Mouse (Mus musculus) heart, embryonic 12.5 days (tissue): ENCODE results near the gene St3gal3. TPM values are rescaled to one million over a fixed set of nuclear protein-coding genes. Genes with fewer than 3 reads are reported as not detected.

ENCODE experiments used
- ATAC-seq: fragments of 200-750 bp; cut with Nextera tagmentation; 2 replicates; pipeline ENCODE4 v1.8.0; 2017; ENCODE audit warnings: moderate TSS enrichment, moderate library complexity; ENCODE audit not compliant: insufficient number of reproducible peaks, low FRiP score
- H3K27ac ChIP-seq: fragments of 300-500 bp; sonication (generic); 2 replicates; pipeline ENCODE4 v1.5.1; 2016; ENCODE audit warnings: mild to moderate bottlenecking, moderate library complexity; ENCODE audit not compliant: poor library complexity, severe bottlenecking
- H3K27me3 ChIP-seq: fragments of 300-500 bp; sonication (generic); replicated peaks from 2 replicates; pipeline ENCODE4 v1.6.1; 2016; ENCODE audit warnings: mild to moderate bottlenecking, moderate library complexity
- H3K36me3 ChIP-seq: fragments of 300-500 bp; sonication (generic); 2 replicates; pipeline ENCODE4 v1.6.1; 2016; ENCODE audit warnings: mild to moderate bottlenecking, moderate library complexity
- H3K4me1 ChIP-seq: fragments of 300-500 bp; sonication (generic); replicated peaks from 2 replicates; pipeline ENCODE4 v1.6.1; 2016; ENCODE audit warnings: mild to moderate bottlenecking
- H3K4me2 ChIP-seq: fragments of 300-500 bp; sonication (generic); 2 replicates; pipeline ENCODE4 v1.6.1; 2016; ENCODE audit warnings: mild to moderate bottlenecking, moderate library complexity
- H3K4me3 ChIP-seq: fragments of 300-500 bp; sonication (generic); 2 replicates; pipeline ENCODE4 v1.5.1; 2016; ENCODE audit warnings: mild to moderate bottlenecking
- H3K9ac ChIP-seq: fragments of 300-500 bp; sonication (generic); 2 replicates; pipeline ENCODE4 v1.6.1; 2016; ENCODE audit warnings: mild to moderate bottlenecking, moderate library complexity
- H3K9me3 ChIP-seq: fragments of 300-500 bp; sonication (generic); replicated peaks from 2 replicates; pipeline ENCODE4 v1.6.1; 2016; ENCODE audit warnings: mild to moderate bottlenecking, moderate library complexity
- WGBS: fragments of 180-500 bp; shearing (Covaris S2); methylation state at CpG from one replicate; pipeline ENCODE4 v1.1.7; 2016; 5-methylcytosine and 5-hydroxymethylcytosine counted together
- polyA plus RNA-seq: library from polyadenylated mRNA; unstranded; fragments of >200 nt; fragmentation: Nextera tagmentation; extraction: Ambion mirVana; gene quantifications from 2 replicates; pipeline ENCODE4 v1.2.1, GENCODE M21; 2016

Gene St3gal3
- polyA plus RNA-seq, 1 experiment from 2014 or later = 7.4 TPM

DNA sequence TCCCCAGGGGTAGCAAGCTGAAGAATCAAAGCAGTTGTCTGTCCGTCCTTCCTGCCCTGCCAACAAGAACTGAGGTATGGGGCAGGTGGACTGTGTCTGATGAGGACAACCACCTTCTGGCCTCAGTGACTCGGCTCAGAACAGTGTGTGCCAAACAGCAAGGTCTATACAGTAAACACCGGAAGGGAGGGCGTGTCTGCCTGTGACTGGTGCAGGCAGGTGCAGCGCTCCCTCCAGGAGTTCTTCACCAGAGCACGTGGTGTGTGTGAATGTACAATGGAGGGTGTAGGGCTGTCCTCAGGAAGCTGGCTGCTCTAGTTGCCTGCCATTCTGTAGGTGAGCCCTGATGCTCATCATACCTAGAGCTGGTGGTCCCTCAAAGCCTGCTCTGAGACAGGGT lies 80.8 kb downstream of the St3gal3 start:
- Histone ChIP-seq H3K27me3 (no peaks in the 10 kb centered on the region), H3K27ac (no peak overlapping the region), H3K4me3 (no peak overlapping the region), H3K4me2 (no peak overlapping the region), H3K9me3 (no peaks in the 10 kb centered on the region), H3K9ac (no peak overlapping the region), H3K36me3 (no peaks in the 10 kb centered on the region), H3K4me1 (peaks cover 31% of the 10 kb centered on the region)
- 84% methylated on average over 6 of the region's 6 CpGs for WGBS
- no peak for ATAC-seq

DNA sequence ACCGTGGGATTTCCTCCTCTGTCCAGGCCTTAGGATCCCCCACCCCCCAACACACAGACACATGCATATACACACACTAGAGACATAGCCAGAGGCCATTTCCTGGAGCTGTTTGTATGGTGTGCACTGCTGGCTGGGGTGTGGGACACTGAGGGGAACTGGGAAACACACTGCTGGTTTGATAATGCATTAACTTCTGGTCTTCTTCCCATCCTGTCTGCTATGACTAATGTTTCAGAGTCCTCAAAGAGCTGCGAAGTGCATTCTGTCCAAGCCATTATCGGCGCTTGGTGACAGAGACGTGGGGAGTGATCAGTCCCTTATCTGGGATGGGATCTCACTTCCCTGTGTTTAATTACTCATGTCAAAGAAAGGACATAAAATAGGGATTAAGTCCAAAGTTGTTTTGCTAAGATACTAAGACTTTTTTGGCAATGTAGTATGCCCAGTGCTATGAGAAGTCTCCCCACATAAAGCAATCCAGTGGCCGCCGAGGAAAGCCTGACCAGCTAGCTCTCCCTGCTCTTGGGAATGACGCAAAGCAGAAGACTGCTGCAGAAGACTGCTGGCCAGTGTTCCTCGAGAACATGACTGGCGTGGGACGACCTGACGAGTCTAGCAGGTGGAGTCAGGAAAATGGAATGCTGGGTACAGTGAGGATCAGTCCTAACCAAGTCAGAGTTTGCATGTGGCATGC lies 85.0 kb downstream of the St3gal3 start:
- Histone ChIP-seq H3K4me1 (peaks cover 16% of the 10 kb centered on the region), H3K27ac (peak overlapping the region; percentile 61), H3K9ac (no peak overlapping the region), H3K27me3 (no peaks in the 10 kb centered on the region), H3K4me3 (no peak overlapping the region), H3K36me3 (no peaks in the 10 kb centered on the region), H3K9me3 (no peaks in the 10 kb centered on the region), H3K4me2 (no peak overlapping the region)
- WGBS = 29% methylated on average over 12 of the region's 12 CpGs
- peak; percentile 73 for ATAC-seq

DNA sequence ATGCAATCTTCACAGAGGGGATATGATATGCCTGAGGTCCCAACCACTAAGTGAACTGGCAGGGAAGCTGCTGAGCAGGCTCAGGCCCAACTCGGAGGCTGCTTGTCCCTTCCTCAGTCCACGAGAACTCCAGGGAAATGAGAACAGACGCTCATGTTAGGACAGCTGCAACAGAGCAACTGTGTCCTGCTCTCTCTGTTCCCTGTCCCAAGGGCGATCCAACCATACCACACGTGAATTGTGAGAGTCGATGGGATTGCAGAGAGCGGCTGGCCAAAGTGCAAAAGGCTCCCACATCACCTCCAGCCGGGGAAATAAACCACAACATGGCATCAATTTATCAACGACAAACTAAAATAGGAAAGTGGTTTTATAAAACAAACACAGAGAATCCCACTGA lies 90.2 kb downstream of the St3gal3 start:
- Histone ChIP-seq H3K4me1 (peaks cover 22% of the 10 kb centered on the region), H3K27me3 (no peaks in the 10 kb centered on the region), H3K36me3 (no peaks in the 10 kb centered on the region), H3K27ac (no peak overlapping the region), H3K4me2 (no peak overlapping the region), H3K9ac (no peak overlapping the region), H3K4me3 (no peak overlapping the region), H3K9me3 (no peaks in the 10 kb centered on the region)
- WGBS = 70% methylated on average over 9 of the region's 9 CpGs
- no peak for ATAC-seq

DNA sequence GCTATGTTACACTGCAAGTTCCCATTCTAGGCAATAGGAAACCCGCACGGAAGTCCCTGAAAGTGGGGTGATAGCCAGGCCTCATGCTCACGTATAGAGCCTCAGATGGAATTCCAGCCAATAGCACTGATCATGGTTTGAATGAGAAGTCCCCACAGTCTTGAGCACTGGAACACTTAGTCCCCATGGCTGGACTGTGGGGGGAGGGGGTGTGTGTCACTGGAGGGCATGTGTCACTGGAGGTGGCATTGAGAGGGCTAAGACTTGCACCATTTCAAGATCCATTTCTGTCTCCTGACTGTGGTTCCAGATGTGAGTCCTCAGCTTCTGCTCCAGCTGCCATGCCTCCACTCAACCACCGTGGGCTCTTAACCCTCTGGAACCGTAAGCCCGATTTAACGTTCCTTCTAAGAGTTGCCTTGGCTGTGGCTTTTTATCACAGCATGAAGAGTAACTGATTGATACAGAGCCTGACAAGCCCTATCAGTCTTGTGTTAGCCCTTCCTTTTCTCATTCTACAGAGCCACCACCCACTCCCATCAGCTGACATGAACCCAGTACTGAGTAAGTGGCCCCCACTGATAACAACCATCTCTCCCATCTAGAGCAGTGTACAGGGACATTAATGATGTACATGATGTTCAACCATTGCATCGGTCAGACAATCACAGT lies 91.2 kb downstream of the St3gal3 start:
- Histone ChIP-seq H3K9ac (no peak overlapping the region), H3K4me2 (no peak overlapping the region), H3K4me3 (no peak overlapping the region), H3K4me1 (peaks cover 15% of the 10 kb centered on the region), H3K36me3 (no peaks in the 10 kb centered on the region), H3K27me3 (no peaks in the 10 kb centered on the region), H3K9me3 (no peaks in the 10 kb centered on the region), H3K27ac (0 out of 2 replicates have a peak overlapping the region, but pooled peaks have one; percentile 14)
- no peak; the same call in 1 of the 2 replicates for ATAC-seq
- 78% methylated on average over 8 of the region's 8 CpGs for WGBS

DNA sequence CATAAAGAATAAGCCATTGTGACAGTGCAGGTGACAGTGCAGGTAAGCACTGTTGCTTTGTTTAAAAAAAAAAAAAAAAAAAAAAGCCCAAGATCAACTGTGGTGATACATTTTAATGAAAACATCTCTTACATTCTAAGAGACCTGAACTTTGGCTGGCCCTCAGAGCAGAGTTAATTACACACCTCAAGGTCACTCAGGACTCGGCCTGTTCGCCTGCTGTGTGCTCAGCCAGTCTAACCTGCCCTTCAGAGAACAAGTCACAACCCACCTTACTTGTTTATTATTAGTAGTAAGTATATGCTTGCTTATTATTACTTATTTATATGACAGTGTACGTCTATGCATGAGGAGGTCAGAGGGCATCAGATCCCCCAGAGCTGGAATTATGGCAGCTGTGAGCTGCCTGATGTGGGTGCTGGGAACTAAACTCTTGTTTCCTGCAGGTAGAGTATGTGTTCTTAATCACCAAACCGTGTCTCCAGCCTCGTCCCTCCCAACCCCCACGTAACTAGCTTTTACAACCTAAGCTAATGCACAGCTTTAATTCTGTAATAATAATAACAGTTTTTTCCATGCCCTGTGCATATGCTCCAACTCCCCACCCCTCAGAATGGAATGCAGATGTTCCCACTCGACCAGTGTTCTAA lies 91.9 kb downstream of the St3gal3 start:
- Histone ChIP-seq H3K9ac (no peak overlapping the region), H3K4me3 (no peak overlapping the region), H3K9me3 (no peaks in the 10 kb centered on the region), H3K27ac (0 out of 2 replicates have a peak overlapping the region, but pooled peaks have one; percentile 14), H3K27me3 (no peaks in the 10 kb centered on the region), H3K4me2 (no peak overlapping the region), H3K36me3 (no peaks in the 10 kb centered on the region), H3K4me1 (peaks cover 15% of the 10 kb centered on the region)
- no peak for ATAC-seq
- 71% methylated on average over 7 of the region's 7 CpGs for WGBS

DNA sequence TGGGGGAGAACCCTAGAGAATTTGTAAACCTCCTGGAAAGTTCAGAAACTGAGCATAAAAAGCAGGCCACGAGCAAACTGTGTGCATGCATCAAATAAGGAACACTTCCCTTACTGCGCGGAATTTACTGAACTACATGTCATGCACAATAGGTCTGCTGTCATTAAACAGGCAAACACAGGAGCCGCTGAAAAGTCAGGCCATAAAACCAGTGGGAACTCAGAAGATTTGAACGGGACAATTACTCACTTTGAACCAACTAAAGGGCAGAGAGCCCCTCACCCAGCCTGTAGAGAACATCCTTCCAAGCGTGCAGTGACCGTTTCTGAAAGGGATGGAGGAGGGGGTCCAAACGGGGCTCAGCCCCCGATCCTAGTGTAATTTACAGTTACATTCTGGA lies 93.6 kb downstream of the St3gal3 start:
- ATAC-seq = no peak
- H3K9ac ChIP-seq = no peak overlapping the region
- H3K27ac ChIP-seq = no peak overlapping the region
- no peaks in the 10 kb centered on the region for H3K27me3 ChIP-seq
- H3K36me3 ChIP-seq = no peaks in the 10 kb centered on the region
- no peak overlapping the region for H3K4me2 ChIP-seq
- 83% methylated on average over 9 of the region's 9 CpGs for WGBS
- H3K9me3 ChIP-seq = no peaks in the 10 kb centered on the region
- H3K4me1 ChIP-seq = peaks cover 15% of the 10 kb centered on the region
- H3K4me3 ChIP-seq = no peak overlapping the region

DNA sequence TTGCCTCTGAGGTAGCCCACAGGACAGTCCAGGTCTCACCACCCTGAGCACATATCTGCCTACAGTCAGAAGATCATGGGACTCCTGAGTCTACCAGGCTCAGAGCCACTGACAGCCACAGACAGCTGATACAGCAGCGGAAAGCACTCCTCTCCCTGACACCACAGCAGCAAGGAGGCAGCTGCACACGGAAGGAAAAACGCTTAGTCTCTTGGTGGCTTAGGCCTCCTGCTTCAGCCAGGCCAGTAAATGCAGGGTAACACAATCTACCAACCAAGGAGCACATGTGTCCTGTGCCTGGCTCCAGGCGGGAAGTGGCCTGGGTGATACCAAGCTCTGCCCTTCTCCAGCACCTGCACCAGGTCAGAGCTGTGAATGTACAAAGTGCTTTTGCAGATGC lies 94.1 kb downstream of the St3gal3 start:
- Histone ChIP-seq H3K27me3 (no peaks in the 10 kb centered on the region), H3K4me1 (peaks cover 15% of the 10 kb centered on the region), H3K9me3 (no peaks in the 10 kb centered on the region), H3K4me3 (no peak overlapping the region), H3K27ac (no peak overlapping the region), H3K36me3 (peaks cover 3% of the 10 kb centered on the region; the same call in 1 of the 2 replicates), H3K9ac (no peak overlapping the region), H3K4me2 (no peak overlapping the region)
- ATAC-seq = no peak
- WGBS = 47% methylated on average over 4 of the region's 4 CpGs

DNA sequence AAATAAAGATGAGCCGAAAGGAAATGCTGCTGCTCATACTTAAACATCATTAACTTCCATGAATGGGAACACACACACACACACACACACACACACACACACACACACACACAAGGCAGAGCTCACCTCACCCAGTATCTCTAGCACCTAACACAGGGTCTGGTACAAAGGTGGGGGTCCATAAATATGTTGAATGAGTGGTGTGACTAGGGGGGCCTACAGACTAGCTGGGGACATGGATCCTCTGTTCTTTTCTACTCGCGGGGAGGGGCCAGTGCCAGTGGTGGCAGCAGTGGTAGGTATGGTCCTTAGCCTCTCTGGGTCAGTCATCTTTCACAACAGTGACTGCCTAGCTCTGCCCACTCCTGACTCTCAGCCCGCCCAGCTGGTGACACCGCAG lies 94.8 kb downstream of the St3gal3 start:
- 95% methylated on average over 5 of the region's 5 CpGs for WGBS
- Histone ChIP-seq H3K27ac (no peak overlapping the region), H3K9me3 (no peaks in the 10 kb centered on the region), H3K9ac (no peak overlapping the region), H3K4me3 (no peak overlapping the region), H3K4me1 (peaks cover 15% of the 10 kb centered on the region), H3K4me2 (no peak overlapping the region), H3K36me3 (peaks cover 3% of the 10 kb centered on the region; the same call in 1 of the 2 replicates), H3K27me3 (no peaks in the 10 kb centered on the region)
- no peak for ATAC-seq

DNA sequence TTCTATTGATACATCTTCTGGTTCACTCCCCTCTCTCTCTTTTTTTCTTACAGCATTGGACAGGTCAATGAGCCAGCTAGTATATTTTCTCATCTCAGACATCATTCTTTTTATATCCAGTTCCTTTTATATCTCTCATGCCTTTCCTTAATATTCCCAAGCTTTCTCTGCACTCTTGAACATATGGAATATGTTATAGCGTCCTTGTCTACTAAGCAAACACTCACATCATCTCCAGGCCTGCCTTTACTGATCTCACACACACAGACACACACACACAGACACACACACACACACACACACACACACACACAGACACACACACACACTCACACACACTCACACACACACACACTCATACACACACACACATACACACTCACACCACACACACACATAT lies 96.7 kb downstream of the St3gal3 start:
- H3K4me1 ChIP-seq = peaks cover 8% of the 10 kb centered on the region
- no peak for ATAC-seq
- H3K27ac ChIP-seq = no peak overlapping the region
- H3K4me3 ChIP-seq = no peak overlapping the region
- WGBS = 84% methylated on average over 1 of the region's 1 CpGs
- H3K9ac ChIP-seq = no peak overlapping the region
- no peaks in the 10 kb centered on the region for H3K9me3 ChIP-seq
- peaks cover 3% of the 10 kb centered on the region; the same call in 1 of the 2 replicates for H3K36me3 ChIP-seq
- no peaks in the 10 kb centered on the region for H3K27me3 ChIP-seq
- no peak overlapping the region for H3K4me2 ChIP-seq

DNA sequence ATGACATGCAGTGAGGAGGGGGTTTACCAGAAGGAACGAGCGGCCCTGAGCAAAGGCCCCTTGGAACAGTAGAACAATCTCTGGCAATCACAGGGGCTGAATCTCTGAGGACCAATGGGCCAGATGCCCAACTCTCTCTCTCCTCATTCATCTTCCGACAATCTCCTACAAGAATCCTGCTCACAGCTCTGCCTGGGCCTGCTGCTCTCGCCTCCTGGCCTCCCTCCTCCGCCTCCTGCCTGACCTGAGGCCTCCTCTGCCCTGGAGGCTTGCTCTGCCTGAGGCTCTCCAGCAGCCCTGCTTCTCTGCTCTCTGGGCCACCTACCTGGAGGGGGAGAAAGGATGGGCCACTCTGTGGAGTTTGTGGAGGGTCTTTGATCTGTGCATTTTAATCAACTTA lies 97.3 kb downstream of the St3gal3 start:
- Histone ChIP-seq H3K27ac (no peak overlapping the region), H3K36me3 (peaks cover 3% of the 10 kb centered on the region; the same call in 1 of the 2 replicates), H3K9ac (no peak overlapping the region), H3K4me1 (0 out of 2 replicates have a peak, but pooled peaks cover 4% of the 10 kb centered on the region), H3K4me2 (no peak overlapping the region), H3K4me3 (no peak overlapping the region), H3K9me3 (no peaks in the 10 kb centered on the region), H3K27me3 (no peaks in the 10 kb centered on the region)
- whole genome bisulfite sequencing = 75% methylated on average over 5 of the region's 5 CpGs
- no peak for ATAC-seq

DNA sequence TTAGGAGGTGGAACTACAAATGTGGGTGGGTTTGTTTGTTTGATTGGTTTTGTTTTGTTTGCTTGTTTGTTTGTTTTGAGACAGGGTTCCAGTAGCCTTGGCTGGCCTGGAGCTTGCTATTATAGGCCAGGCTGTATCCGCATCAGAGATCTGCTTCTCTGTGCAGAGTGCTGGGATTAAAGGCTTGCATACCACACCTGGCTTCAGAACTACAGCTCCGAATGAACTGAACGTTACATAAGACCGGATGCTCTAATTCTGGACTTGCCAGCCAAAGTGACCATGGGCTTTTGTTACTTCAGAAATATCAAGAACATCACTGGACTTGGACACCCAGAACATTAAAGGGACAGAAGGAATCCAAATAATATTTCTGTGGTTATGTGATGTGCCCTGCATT lies 98.2 kb downstream of the St3gal3 start:
- Histone ChIP-seq H3K27ac (no peak overlapping the region), H3K9ac (no peak overlapping the region)
- WGBS = 85% methylated on average over 4 of the region's 4 CpGs

More for the DNA sequence above, 98.2 kb downstream of the St3gal3 start:
- Histone ChIP-seq H3K4me2 (no peak overlapping the region), H3K36me3 (peaks cover 3% of the 10 kb centered on the region; the same call in 1 of the 2 replicates), H3K4me3 (no peak overlapping the region), H3K9me3 (no peaks in the 10 kb centered on the region), H3K4me1 (0 out of 2 replicates have a peak, but pooled peaks cover 4% of the 10 kb centered on the region), H3K27me3 (no peaks in the 10 kb centered on the region)
- ATAC-seq = no peak
